In the genomic region with DNA sequence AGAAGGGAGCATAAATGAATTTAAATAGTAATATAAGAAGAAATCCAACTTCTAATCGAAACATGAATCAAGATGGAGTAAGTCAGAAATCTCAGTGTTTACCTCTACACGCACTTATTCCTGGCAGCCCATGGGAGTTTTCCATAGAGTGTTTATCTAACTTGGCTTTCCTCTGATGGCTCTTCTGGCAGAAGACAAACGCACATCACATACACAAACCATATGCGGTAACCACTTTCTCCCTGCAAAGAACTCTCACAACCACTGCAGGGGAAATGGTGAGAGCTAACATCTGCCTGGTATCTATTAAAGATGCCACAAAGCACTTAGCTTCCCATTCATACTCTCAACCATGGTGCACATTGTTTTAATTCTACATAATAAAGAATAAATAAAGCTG, we compare ENCODE assay signal across 25 mouse cellular contexts. TPM values are rescaled to one million over a fixed set of nuclear protein-coding genes. Genes with fewer than 3 reads are reported as not detected.
DNase-seq lines count a peak whose midpoint lies in the region; ATAC-seq and TF ChIP-seq lines count a peak whose summit lies in the region.
"Had no signal": no experiment of that assay in that cellular context is flagged by ENCODE, and none has a peak within 500 bp of the region (broad histone marks: within the 10 kb centered on the region; RNA-seq: fewer than 3 reads in every experiment).

No protein-coding gene starts in this region.

- no peak for TF ChIP-seq CTCF in lung, embryonic 14.5 days (IDR thresholded peaks at IDR 0.05; ENCODE audit: low read depth)

- H3K4me2 ChIP-seq in embryonic facial prominence, embryonic 13.5 days: no peak overlapping the region
- no peak overlapping the region; the same call in 1 of the 2 replicates for H3K4me2 ChIP-seq in lung, embryonic 14.5 days
- H3K4me2 ChIP-seq in embryonic facial prominence, embryonic 15.5 days (replicated peaks): no peak overlapping the region
- H3K4me2 ChIP-seq in stomach, embryonic 15.5 days: no peak overlapping the region
- H3K4me2 ChIP-seq in hindbrain, embryonic 11.5 days (replicated peaks; ENCODE audit: low read depth, low read length): no peak overlapping the region
- H3K4me2 ChIP-seq: embryonic facial prominence, embryonic 12.5 days; forebrain, embryonic 15.5 days; heart, embryonic 13.5 days; hindbrain, embryonic 12.5 days had no signal

- WGBS in embryonic facial prominence, embryonic 13.5 days: 34% methylated on average over 4 of the region's 4 CpGs
- WGBS in embryonic facial prominence, embryonic 10.5 days: 69% methylated on average over 4 of the region's 4 CpGs
- WGBS in lung, embryonic 14.5 days: 32% methylated on average over 4 of the region's 4 CpGs
- WGBS in embryonic facial prominence, embryonic 15.5 days: 47% methylated on average over 4 of the region's 4 CpGs
- 43% methylated on average over 4 of the region's 4 CpGs for WGBS in stomach, embryonic 15.5 days
- 82% methylated on average over 4 of the region's 4 CpGs for whole genome bisulfite sequencing in hindbrain, embryonic 11.5 days

- no peaks in the 10 kb centered on the region for H3K27me3 ChIP-seq in embryonic facial prominence, embryonic 13.5 days
- no peaks in the 10 kb centered on the region for H3K27me3 ChIP-seq in embryonic facial prominence, embryonic 10.5 days (replicated peaks; ENCODE audit: low read depth, poor library complexity, severe bottlenecking)
- H3K27me3 ChIP-seq in lung, embryonic 14.5 days (ENCODE audit: insufficient read depth, low read length): no peaks in the 10 kb centered on the region
- no peaks in the 10 kb centered on the region for H3K27me3 ChIP-seq in embryonic facial prominence, embryonic 15.5 days
- no peaks in the 10 kb centered on the region for H3K27me3 ChIP-seq in stomach, embryonic 15.5 days (replicated peaks)
- no peaks in the 10 kb centered on the region for H3K27me3 ChIP-seq in hindbrain, embryonic 11.5 days (ENCODE audit: control insufficient read depth, insufficient read depth, low read length)
- H3K27me3 ChIP-seq: embryonic facial prominence, embryonic 12.5 days; forebrain, embryonic 15.5 days; heart, embryonic 13.5 days; hindbrain, embryonic 12.5 days had no signal

- no peak for DNase-seq in embryonic facial prominence, embryonic 10.5 days (ENCODE audit: low spot score)
- DNase-seq in lung, embryonic 14.5 days: peak; percentile 62
- DNase-seq in lung, postnatal 25 days (ENCODE audit: low spot score): no peak
- DNase-seq in right cerebral cortex, adult 18-20 months: no peak
- DNase-seq in hindbrain, embryonic 11.5 days (ENCODE audit: low spot score): no peak
- DNase-seq: adrenal gland, postnatal 10 days; B cell, adult 2 months; cerebellum, adult 11 months; cerebellum, adult 8-10 months; cerebellum, postnatal 14 days; embryo, embryonic 11 days; gastrocnemius, postnatal 10 days; heart, postnatal 36 days had no signal

- no peaks in the 10 kb centered on the region for H3K36me3 ChIP-seq in embryonic facial prominence, embryonic 13.5 days
- H3K36me3 ChIP-seq in embryonic facial prominence, embryonic 10.5 days (replicated peaks): peaks cover 43% of the 10 kb centered on the region
- H3K36me3 ChIP-seq in lung, embryonic 14.5 days (ENCODE audit: insufficient read depth): no peaks in the 10 kb centered on the region
- H3K36me3 ChIP-seq in embryonic facial prominence, embryonic 15.5 days: no peaks in the 10 kb centered on the region
- H3K36me3 ChIP-seq in stomach, embryonic 15.5 days: no peaks in the 10 kb centered on the region
- H3K36me3 ChIP-seq in hindbrain, embryonic 11.5 days (ENCODE audit: control insufficient read depth, insufficient read depth, low read length): no peaks in the 10 kb centered on the region
- H3K36me3 ChIP-seq: forebrain, embryonic 15.5 days; G1E; heart, embryonic 13.5 days; hindbrain, embryonic 12.5 days had no signal

- H3K4me1 ChIP-seq in embryonic facial prominence, embryonic 13.5 days: peaks cover 67% of the 10 kb centered on the region
- peaks cover 52% of the 10 kb centered on the region for H3K4me1 ChIP-seq in embryonic facial prominence, embryonic 10.5 days
- 0 out of 2 replicates have a peak, but pooled peaks cover 6% of the 10 kb centered on the region for H3K4me1 ChIP-seq in lung, embryonic 14.5 days (ENCODE audit: insufficient read depth)
- H3K4me1 ChIP-seq in embryonic facial prominence, embryonic 15.5 days: peaks cover 53% of the 10 kb centered on the region
- peaks cover 30% of the 10 kb centered on the region for H3K4me1 ChIP-seq in stomach, embryonic 15.5 days
- no peaks in the 10 kb centered on the region for H3K4me1 ChIP-seq in hindbrain, embryonic 11.5 days (replicated peaks; ENCODE audit: control insufficient read depth, insufficient read depth, low read length)

- H3K27ac ChIP-seq in embryonic facial prominence, embryonic 13.5 days: peak overlapping the region; percentile 64; the same call in 1 of the 2 replicates
- H3K27ac ChIP-seq in embryonic facial prominence, embryonic 10.5 days (replicated peaks): no peak overlapping the region
- H3K27ac ChIP-seq in lung, embryonic 14.5 days (ENCODE audit: low read depth): no peak overlapping the region
- H3K27ac ChIP-seq in embryonic facial prominence, embryonic 15.5 days (replicated peaks): peak overlapping the region; percentile 48; the same call in 1 of the 2 replicates
- peak overlapping the region; percentile 78 for H3K27ac ChIP-seq in stomach, embryonic 15.5 days
- H3K27ac ChIP-seq in hindbrain, embryonic 11.5 days (ENCODE audit: low read depth, low read length): no peak overlapping the region
- H3K27ac ChIP-seq: embryonic facial prominence, embryonic 12.5 days; forebrain, embryonic 10.5 days; forebrain, embryonic 15.5 days; heart, embryonic 13.5 days; hindbrain, embryonic 12.5 days had no signal

- no peak overlapping the region for H3K9ac ChIP-seq in embryonic facial prominence, embryonic 13.5 days
- no peak overlapping the region for H3K9ac ChIP-seq in lung, embryonic 14.5 days
- H3K9ac ChIP-seq in embryonic facial prominence, embryonic 15.5 days: no peak overlapping the region
- no peak overlapping the region for H3K9ac ChIP-seq in stomach, embryonic 15.5 days
- no peak overlapping the region for H3K9ac ChIP-seq in hindbrain, embryonic 11.5 days (ENCODE audit: low read depth, low read length)
- H3K9ac ChIP-seq: embryonic facial prominence, embryonic 12.5 days; forebrain, embryonic 15.5 days; heart, embryonic 13.5 days; hindbrain, embryonic 12.5 days had no signal

- H3K4me3 ChIP-seq in embryonic facial prominence, embryonic 13.5 days: no peak overlapping the region
- no peak overlapping the region for H3K4me3 ChIP-seq in embryonic facial prominence, embryonic 10.5 days
- H3K4me3 ChIP-seq in lung, embryonic 14.5 days (ENCODE audit: low read depth, low read length): no peak overlapping the region
- H3K4me3 ChIP-seq in embryonic facial prominence, embryonic 15.5 days (replicated peaks): no peak overlapping the region
- no peak overlapping the region for H3K4me3 ChIP-seq in stomach, embryonic 15.5 days (replicated peaks)
- no peak overlapping the region for H3K4me3 ChIP-seq in hindbrain, embryonic 11.5 days (ENCODE audit: low read depth, low read length)
- H3K4me3 ChIP-seq: embryonic facial prominence, embryonic 12.5 days; erythroblast, embryonic 14.5 days; forebrain, embryonic 10.5 days; forebrain, embryonic 15.5 days; heart, embryonic 13.5 days; hindbrain, embryonic 12.5 days had no signal

- H3K9me3 ChIP-seq in embryonic facial prominence, embryonic 13.5 days: no peaks in the 10 kb centered on the region
- no peaks in the 10 kb centered on the region for H3K9me3 ChIP-seq in embryonic facial prominence, embryonic 10.5 days
- no peaks in the 10 kb centered on the region for H3K9me3 ChIP-seq in lung, embryonic 14.5 days (ENCODE audit: low read depth, low read length)
- H3K9me3 ChIP-seq in embryonic facial prominence, embryonic 15.5 days (replicated peaks): no peaks in the 10 kb centered on the region
- H3K9me3 ChIP-seq in stomach, embryonic 15.5 days: no peaks in the 10 kb centered on the region
- H3K9me3 ChIP-seq in hindbrain, embryonic 11.5 days (ENCODE audit: control insufficient read depth, low read length): no peaks in the 10 kb centered on the region
- H3K9me3 ChIP-seq: embryonic facial prominence, embryonic 12.5 days; forebrain, embryonic 10.5 days; forebrain, embryonic 15.5 days; heart, embryonic 13.5 days; hindbrain, embryonic 12.5 days had no signal

- peak; percentile 54; the same call in 1 of the 2 replicates for ATAC-seq in embryonic facial prominence, embryonic 13.5 days (ENCODE audit: insufficient number of reproducible peaks, insufficient read depth, low FRiP score, low TSS enrichment, low read depth)
- peak; percentile 65 for ATAC-seq in lung, embryonic 14.5 days (ENCODE audit: insufficient read depth)
- peak; percentile 55; the same call in 1 of the 2 replicates for ATAC-seq in embryonic facial prominence, embryonic 15.5 days (ENCODE audit: insufficient number of reproducible peaks, low FRiP score, low TSS enrichment, low read depth)
- peak; percentile 67; the same call in 1 of the 2 replicates for ATAC-seq in stomach, embryonic 15.5 days (ENCODE audit: insufficient read depth, low FRiP score, low read depth)
- no peak for ATAC-seq in hindbrain, embryonic 11.5 days (ENCODE audit: low FRiP score)
- ATAC-seq: CD4-positive, CD25-positive, alpha-beta regulatory T cell, adult 4 months; forebrain, embryonic 15.5 days; hindbrain, embryonic 16.5 days had no signal

RNA-seq across cellular contexts. Expression of a gene that starts 56.4 kb away (rescaled TPM):
- polyA plus RNA-seq in embryonic facial prominence, embryonic 13.5 days (2015; fragmentation: Nextera tagmentation; extraction: Ambion mirVana): 138 and 142 TPM in 2 replicates
- 129 and 155 TPM in 2 replicates for polyA plus RNA-seq in embryonic facial prominence, embryonic 10.5 days (2016; fragmentation: Nextera tagmentation; extraction: Ambion mirVana)
- polyA plus RNA-seq in lung, embryonic 14.5 days (2014; fragmentation: Nextera tagmentation; extraction: Ambion mirVana): 30.3 and 35.8 TPM in 2 replicates
- 90.5 and 91.8 TPM in 2 replicates for polyA plus RNA-seq in embryonic facial prominence, embryonic 15.5 days (2015; fragmentation: Nextera tagmentation; extraction: Ambion mirVana)
- 66.6 and 68.7 TPM in 2 replicates for polyA plus RNA-seq in stomach, embryonic 15.5 days (2015; fragmentation: Nextera tagmentation; extraction: Ambion mirVana)
- 51.9 and 59.1 TPM in 2 replicates for polyA plus RNA-seq in hindbrain, embryonic 11.5 days (2014; fragmentation: Nextera tagmentation; extraction: Ambion mirVana)
- polyA plus RNA-seq: CD4-positive, CD25-positive, alpha-beta regulatory T cell, adult 4 months; G1E had no signal

Comparison
In these comparisons a context has a peak if more than half of its experiments do, and no peak if none do; other contexts are left out.
1. H3K27ac ChIP-seq: peak in embryonic facial prominence, embryonic 13.5 days (single experiment), embryonic facial prominence, embryonic 15.5 days (single experiment) and stomach, embryonic 15.5 days (single experiment); none in embryonic facial prominence, embryonic 10.5 days (single experiment), lung, embryonic 14.5 days (single experiment) and hindbrain, embryonic 11.5 days (single experiment).